Mouse (Mus musculus) T-helper 17 cell (primary cell): ENCODE measurements around the gene Abcb4.

Experiments
- in situ Hi-C, 2 experiments: fragments of 300-600 bp; cut with MboI, MseI; formaldehyde crosslinking; loops; 1 replicate in 1 of 2; 2 replicates in 1 of 2; pipeline ENCODE4 v1.15.1; 2025; ENCODE audit warnings: high pct_unique_total_duplicates in 2 of 2

Abcb4 gene

GRCm38 (mm10) chr5:8904539-8904938 lies 11.0 kb downstream of the Abcb4 start:
- in situ Hi-C loops = no loop called here

GRCm38 (mm10) chr5:8911567-8912198 lies 18.2 kb downstream of the Abcb4 start:
- in situ Hi-C loops = no loop called here

DNA sequence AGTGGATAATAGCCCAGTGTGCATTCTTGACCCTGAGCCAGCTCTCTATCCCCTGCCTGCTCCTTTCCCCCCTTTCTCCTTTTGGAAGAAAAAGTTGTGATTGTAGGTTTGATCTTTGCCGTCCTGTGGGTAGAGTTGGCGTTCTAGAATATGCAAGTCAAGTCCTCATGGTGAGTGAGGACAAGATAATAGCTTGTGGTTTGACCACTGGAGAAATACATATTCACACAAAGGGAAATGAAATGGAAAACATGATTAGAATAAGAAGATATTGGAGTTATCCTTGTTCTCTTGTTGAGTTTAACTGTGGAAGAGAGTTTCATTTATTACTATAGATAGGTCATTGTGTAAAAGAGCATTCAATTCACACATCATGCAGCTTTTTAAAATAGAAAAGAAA lies 22.9 kb downstream of the Abcb4 start:
- in situ Hi-C loops = no loop called here

DNA sequence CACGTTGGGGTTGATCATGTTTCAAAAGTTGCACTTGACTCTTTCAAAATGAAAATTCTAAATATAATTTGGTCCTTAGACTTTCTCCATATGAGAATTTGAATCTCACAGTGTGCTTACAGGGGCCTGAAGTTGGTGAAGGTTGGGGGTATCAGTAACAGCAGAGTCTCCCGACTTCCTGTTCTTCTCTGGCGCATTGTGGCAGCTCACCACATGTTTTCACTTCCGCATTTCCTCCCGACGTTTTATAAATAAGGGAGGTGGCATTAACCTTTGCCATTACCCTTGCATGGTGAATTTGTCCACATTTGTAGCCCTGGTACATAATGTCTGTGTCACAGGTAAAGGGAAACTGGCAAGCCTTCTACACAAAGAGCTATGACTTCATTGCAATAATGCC lies 23.6 kb downstream of the Abcb4 start:
- in situ Hi-C loops = no loop called here

- in situ Hi-C loops = loop anchor here (25.0 kb wide), 1 partner anchor 509 kb away; no protein-coding TSS in a partner anchor
These were observed 34.9 kb downstream of the Abcb4 start for GRCm38 (mm10) chr5:8928440-8928839.

GRCm38 (mm10) chr5:8937965-8938364 lies 44.4 kb downstream of the Abcb4 start:
- in situ Hi-C loops = loop anchor here (25.0 kb wide), 1 partner anchor 499 kb away; no protein-coding TSS in a partner anchor

- in situ Hi-C loops = loop anchor here (5.0 to 25.0 kb wide), 2 partner anchors 171 to 496 kb away; no protein-coding TSS in a partner anchor
These were observed 47.7 kb downstream of the Abcb4 start for GRCm38 (mm10) chr5:8941266-8941665.

GRCm38 (mm10) chr5:8943836-8944235 lies 50.3 kb downstream of the Abcb4 start:
- in situ Hi-C loops = loop anchor here (5.0 to 25.0 kb wide), 2 partner anchors 168 to 493 kb away; no protein-coding TSS in a partner anchor

DNA sequence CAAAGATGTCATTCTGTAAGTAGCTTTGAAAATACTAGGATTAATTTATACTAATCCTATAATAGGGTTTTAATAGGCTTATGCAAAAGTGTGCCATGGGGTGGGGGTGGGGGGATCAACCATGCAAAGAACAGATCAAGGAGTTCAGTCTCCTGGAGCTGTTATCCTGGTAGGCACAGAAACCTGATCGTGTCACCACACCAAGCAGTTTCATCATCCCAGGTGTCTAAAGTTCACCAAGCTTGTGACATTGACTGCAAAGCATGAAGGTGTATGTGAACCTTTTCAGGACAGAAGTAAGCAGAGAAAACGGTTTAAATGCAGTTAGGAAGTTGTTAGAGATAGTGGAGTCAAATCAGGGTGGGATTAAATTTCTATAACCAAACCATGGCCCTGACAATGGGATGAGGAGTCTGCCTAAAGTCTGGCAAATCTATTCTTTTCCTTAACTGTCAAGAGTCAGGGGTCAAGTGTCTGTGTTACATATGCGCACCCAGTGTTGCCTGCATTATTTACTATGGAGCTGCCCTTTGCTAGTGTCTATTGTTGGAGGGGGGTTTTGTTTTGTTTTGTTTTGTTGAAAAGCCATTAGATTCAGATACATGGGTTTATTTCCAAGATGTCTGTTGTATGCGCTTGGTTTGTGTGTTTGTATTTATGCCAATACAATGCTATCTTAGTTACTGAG lies 54.0 kb downstream of the Abcb4 start:
- in situ Hi-C loops = loop anchor here (5.0 to 25.0 kb wide), 2 partner anchors 165 to 490 kb away; no protein-coding TSS in a partner anchor

DNA sequence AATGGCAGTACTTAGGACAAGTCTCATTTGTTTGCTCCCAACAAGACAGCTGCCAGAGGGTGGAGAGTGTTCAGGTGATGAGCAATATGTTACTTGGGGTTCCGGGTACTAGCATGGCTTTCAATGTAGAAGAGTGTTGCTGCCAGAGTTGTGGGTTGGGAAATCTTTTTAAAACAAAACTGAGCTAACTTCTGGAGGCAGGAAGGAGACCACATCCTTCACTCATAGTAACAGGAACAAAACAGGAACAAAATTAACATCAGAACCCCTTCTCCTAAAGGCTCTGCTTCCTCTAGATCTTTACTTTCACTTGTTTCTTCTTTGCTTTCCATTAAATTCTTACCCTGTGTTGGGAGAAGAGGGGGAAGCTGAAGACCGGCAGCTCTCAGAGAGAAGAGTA lies 60.1 kb downstream of the Abcb4 start:
- in situ Hi-C loops = no loop called here

- in situ Hi-C loops = no loop called here
These were observed 62.0 kb downstream of the Abcb4 start for GRCm38 (mm10) chr5:8955544-8955943.

DNA sequence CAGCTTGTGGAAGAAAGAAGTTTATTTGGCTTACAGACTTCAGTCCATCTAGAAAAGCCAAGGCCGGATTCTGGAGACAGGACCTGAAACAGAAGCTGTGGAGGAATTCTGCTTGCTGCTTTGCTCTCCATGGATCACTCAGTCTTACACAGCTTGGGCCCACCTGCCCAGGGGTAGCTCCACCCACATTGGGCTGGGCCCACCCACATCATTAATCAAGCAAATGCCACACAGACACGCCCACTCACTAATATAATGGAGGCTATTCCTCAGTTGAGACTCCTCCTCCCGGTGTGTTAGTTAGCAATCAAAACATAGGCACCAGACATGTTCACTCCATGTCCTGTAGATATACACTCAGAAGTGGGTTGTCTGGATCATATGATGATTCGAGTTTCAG lies 67.0 kb downstream of the Abcb4 start:
- in situ Hi-C loops = no loop called here

DNA sequence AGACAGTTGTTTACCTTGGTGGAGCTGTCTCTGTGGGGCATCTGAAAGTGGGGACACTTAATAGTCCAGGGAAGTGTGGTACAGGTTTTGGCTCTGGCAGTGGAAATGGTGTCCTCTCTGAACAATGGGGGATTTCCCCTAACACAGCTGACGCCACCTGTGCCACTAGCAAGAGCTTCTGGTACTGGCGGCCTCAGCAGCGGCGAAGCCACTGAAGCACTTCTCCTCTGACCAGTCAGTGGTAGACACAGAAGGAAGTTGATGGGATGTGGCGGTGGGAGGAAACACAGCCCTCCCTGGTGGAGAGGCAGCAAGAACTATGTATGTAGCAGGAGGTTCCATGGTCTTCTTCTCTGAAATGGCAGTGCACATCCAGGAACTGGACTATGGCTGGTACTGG lies 71.0 kb downstream of the Abcb4 start:
- in situ Hi-C loops = no loop called here

GRCm38 (mm10) chr5:8970694-8971093 lies 77.2 kb downstream of the Abcb4 start:
- in situ Hi-C loops = no loop called here

DNA sequence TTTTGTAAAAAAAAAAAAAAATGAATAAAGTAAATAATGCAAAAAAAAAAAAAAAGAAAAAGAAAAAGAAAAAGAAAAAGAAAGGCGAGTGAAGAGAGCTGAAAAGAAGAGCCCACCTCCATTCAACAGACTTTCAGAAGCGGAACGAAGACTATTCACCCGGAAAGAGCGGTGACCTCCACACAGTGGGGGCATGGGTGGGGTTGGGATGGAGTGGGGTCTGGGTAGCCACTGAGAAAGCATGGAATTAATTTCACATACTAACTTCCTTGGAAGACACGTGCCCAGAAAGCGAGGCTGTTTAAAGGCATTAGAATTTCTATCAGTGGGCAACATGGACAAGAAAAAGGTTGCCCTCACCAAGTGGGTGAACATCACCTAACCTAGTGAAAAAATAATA lies 78.8 kb downstream of the Abcb4 start:
- in situ Hi-C loops = no loop called here

- in situ Hi-C loops = no loop called here
These were observed 81.2 kb downstream of the Abcb4 start for GRCm38 (mm10) chr5:8974721-8975120.

DNA sequence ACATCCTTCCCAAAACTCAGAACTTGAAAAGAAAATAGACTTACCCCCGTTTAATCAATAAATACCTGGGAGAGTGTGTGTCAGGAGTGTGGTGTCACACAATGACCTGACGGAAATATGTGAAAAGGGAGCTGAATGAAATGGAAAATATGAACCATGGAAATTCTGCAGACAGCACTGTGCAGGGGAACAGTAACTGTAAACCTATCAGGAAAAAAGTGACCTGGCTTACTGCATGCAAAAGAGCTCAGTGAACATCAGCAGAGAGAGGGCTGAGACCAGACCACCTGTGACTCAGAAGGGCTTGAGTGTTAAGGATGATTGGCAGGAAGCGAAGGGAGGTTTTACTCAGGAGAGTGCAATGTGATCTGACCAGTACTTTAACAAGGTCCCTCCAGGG lies 92.0 kb downstream of the Abcb4 start:
- in situ Hi-C loops = no loop called here

DNA sequence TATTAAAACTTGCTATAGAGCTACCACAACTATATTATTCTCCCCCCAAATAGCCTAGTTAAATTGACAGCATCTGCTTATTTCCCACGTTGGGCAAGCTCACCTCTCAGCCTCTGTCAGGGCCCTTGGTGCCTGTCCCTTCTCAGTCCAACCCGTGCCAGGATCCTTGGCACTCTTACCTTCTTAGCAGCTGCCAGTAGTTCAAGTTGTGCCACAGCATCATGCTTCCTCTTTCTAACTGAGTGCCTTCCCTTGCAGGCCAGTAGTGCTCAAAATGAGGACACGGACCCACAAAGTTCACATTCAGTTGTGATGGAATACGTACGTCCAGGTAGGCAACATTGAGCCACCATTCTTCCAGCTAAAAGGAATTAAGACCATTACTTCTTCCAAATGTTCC lies 94.4 kb downstream of the Abcb4 start:
- in situ Hi-C loops = no loop called here

DNA sequence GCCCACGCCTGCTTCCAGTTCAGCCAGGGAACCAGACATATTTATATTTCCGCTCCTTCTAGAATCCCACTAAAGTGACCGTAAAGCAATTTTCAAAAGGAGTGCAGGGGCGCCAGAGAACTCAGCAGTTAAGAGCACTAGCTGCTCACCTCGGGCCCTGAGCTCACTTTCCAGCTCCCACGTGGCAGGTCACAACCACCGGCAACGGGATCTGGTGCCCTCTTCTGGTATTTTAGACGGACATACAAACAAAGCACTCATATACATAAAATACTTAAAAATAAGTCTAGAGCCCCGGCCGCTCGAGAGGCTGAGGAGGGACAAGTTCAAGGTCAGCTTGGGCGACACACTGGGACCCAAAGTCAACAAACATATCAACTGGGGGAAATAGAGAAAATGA lies 97.0 kb downstream of the Abcb4 start:
- in situ Hi-C loops = loop anchor here (5.0 kb wide), 2 partner anchors 57 to 67 kb away; no protein-coding TSS in a partner anchor

DNA sequence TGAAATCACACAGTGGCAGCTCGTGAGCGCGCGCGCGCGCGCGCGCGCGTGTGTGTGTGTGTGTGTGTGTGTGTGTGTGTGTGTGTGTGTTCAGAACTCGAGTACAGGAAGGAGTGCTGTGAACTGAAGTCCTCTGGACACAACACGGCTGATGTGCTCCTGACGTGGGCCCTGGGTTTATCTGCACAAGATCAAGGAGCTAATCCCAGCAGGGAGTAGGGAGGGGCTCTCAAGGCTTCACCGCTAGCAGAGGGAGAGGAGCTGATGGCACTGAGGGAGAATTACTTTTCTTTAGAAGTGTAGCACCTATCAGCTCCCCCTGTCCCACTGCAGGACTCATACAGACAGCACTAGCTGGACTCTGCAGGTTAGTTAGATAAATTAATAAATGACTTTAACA lies 98.1 kb downstream of the Abcb4 start:
- in situ Hi-C loops = loop anchor here (5.0 kb wide), 2 partner anchors 56 to 66 kb away; no protein-coding TSS in a partner anchor

DNA sequence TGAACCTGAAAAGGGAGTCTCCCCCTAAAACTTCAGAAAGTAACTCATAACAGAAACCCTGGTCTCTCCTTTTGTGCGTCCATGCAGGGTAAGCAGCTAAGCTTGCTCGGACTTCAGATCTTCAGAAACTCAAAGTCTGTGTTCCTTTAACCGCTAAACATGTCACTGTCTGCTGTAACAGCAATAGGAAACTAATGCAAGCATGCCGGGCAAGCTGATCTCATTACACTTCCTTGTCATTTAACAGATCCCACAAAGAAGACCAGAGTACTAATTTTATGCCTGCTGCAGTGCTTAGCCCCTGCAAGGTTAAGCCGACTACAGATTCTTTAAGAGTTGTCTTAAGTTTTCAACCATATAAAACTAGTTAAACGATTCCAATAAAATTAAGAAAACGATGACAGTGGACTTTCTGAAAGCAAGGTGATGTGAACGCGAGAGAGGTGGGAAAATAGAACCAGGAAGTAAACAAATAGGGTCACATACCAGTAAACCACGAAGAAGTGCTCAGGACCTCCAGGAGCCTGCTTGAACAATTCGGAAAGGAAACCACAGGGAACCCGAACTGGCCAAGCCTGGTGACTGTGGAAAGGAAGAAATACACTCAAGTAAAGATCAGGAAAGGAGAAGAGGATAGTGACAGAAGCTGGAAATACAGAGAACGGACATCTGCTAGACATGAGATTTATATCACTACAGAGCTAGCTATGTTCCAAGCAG lies 102.6 kb downstream of the Abcb4 start:
- in situ Hi-C loops = loop anchor here in 1 of 2 experiments (5.0 kb wide), 1 partner anchor 101 kb away; no protein-coding TSS in a partner anchor
